Mouse (Mus musculus): Measurements from ENCODE around the gene Mau2.

The Mau2 gene

DNA sequence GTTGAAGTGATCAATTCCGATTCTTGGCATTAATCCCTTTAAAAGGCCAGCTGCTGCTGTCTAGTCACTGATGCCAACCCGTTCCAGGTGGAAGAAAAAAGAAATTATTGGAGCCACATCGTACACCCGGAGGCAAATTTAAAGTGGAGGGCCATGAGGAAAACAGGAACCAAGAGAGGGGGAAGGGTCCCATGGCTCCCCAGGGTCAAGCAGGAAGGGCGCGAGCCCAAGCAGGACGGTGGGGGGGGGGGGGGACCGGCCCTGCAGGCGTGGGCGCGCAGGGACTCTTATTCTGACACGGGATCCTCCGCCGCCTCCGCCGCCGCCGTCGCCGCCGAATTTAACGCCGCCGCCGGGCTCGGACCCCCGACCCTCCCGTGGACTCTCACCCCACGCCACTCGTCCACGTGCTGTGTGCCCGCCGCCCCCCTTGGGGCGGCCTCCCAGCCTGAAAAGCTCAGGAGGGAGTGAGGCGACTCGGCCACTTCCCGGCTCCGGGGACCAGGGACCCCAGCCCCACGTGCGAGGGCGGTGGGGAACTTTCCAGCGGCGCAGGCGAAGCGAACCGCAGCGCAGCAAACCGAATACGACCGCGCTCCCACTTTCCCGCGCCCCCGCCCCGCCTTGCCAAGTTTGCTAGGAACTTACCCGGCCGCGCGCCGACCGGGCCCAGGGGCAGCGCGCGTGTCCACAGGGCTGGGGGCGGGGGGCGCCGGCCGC lies 68.9 kb downstream of the Mau2 start:
- no peak for DNase-seq (ENCODE audit: low spot score)

DNA sequence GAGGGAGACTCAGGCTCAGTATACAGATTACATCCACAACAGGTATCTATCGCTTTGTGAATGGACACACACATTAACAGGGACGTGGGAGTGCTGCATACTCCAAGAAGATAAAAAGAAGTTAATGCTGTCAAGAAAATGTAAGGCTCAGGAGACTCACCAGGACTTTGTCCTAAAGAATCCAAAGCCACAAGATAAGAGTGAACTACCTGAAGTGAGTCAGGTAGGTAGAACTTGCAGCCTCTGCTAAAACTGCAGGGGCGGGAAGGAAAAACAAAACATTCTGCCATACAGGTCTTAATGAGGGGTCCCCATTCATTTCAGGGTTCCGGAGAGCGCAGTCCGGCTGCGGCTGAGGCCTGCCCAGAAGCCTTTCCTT lies 69.5 kb downstream of the Mau2 start:
- DNase-seq (ENCODE audit: low spot score), result no peak

DNA sequence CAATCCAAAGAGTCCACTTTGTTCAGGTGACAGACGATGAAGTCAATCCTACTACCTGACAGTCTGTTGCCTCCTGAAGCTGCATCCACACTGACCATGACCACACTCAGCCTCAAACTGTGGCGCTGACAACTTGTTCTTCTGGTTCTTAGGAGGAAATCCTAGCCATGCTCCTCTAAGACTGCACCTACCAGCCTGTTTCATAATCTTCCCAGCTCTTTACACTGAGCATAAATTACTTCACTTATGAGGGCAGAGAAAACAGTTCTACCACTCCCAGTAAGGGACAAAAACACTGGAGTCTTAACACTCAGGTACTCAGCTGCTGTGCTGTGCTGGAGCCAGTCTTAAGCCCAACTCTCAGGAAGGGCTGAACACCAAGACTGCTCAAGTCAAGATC lies 71.7 kb downstream of the Mau2 start:
- DNase-seq (ENCODE audit: low spot score), result no peak

DNA sequence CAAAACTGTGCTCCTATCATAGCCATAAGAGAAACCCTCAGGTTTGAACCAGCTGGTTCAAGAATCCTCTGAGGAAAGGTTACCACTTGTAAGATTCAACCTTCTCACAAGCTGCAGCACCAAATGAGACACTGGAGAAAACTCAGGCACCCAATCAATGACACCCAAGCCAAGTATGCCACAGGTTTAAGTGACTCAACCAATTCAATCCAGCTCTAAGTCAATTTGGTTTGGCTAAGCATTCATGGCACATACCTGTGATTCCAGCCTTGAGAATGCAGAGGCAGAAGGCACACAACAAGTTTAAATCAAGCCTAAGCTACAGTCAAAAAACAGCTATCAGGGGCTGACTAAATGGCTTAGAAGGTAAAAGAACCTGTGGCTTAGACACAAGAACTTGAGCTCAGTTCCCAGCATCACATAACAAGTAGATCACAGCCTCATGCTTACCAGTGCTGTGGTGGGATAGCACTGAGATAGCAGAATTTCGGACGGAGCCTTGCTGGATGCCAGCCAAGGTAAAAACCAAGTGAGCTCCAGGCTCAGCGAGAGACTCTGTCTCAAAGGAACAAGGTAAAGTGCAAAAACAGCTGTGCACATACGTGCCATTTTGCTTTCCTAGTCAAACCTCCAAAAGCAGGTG lies 75.1 kb downstream of the Mau2 start:
- DNase-seq (ENCODE audit: low spot score), result no peak

Data from layer of hippocampus, adult 9-10 months (tissue).